Mouse (Mus musculus): ENCODE data around the gene Ffar4. TPM values are rescaled to one million over a fixed set of nuclear protein-coding genes. Genes with fewer than 3 reads are reported as not detected.

The Ffar4 gene
- polyA plus RNA-seq (2011; ENCODE audit: insufficient read depth, insufficient read length, low read depth, missing spikeins) = not detected in 2 replicates

- TF ChIP-seq EP300 (IDR thresholded peaks at IDR 0.05; ENCODE audit: insufficient read depth, low read depth, low read length) (no peak), CTCF (IDR thresholded peaks at IDR 0.05; ENCODE audit: low read depth, low read length) (no peak), POLR2A (IDR thresholded peaks at IDR 0.05; ENCODE audit: insufficient read depth, low read length) (no peak)
- Histone ChIP-seq H3K36me3 (ENCODE audit: control insufficient read depth, insufficient read depth, low read length, poor library complexity, severe bottlenecking) (no peaks in the 10 kb centered on the region), H3K27ac (ENCODE audit: insufficient read depth, low read length) (no peak within 1 kb of the TSS), H3K9ac (ENCODE audit: low read depth, poor library complexity, severe bottlenecking) (peak within 1 kb of the TSS; percentile 19; the same call in 1 of the 2 replicates), H3K9me3 (replicated peaks; ENCODE audit: control insufficient read depth, insufficient read depth, low read length, poor library complexity, severe bottlenecking) (no peaks in the 10 kb centered on the region), H3K4me1 (ENCODE audit: control insufficient read depth, insufficient read depth, low read length) (peaks cover 3% of the 10 kb centered on the region), H3K27me3 (ENCODE audit: control insufficient read depth, insufficient read depth, low read length, poor library complexity, severe bottlenecking) (peaks cover 7% of the 10 kb centered on the region), H3K4me3 (ENCODE audit: low read depth, low read length) (peak within 1 kb of the TSS; percentile 47)
Observed at GRCm38 (mm10) chr19:38096858-38097758, at the start of gene Ffar4. Gene Ffar4 (plus strand): TSS chr19:38097071.

DNA sequence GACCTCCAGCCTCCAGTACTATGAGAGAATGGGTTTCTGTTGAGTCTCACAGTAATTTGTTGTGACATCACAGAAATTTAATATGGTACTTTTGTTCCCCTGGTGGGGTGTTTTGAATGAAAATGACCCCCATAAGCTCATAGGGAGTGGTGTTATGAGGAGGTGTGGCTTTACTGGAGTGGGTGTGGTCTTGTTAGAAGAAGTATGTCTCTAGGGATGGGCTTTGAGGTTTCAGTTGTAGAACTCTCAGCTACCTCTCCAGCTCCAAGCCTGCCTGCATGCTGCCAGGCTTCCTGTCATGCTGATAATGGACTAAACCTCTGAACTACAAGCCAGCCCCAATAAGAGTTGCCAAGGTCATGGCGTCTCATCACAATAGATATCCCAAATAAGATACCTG, 47.2 kb upstream of the Ffar4 start:
- Histone ChIP-seq H3K4me1 (ENCODE audit: control insufficient read depth, insufficient read depth, low read length) (no peaks in the 10 kb centered on the region), H3K27ac (ENCODE audit: insufficient read depth, low read length) (no peak overlapping the region), H3K27me3 (ENCODE audit: control insufficient read depth, insufficient read depth, low read length, poor library complexity, severe bottlenecking) (no peaks in the 10 kb centered on the region), H3K9ac (ENCODE audit: low read depth, poor library complexity, severe bottlenecking) (no peak overlapping the region), H3K36me3 (ENCODE audit: control insufficient read depth, insufficient read depth, low read length, poor library complexity, severe bottlenecking) (no peaks in the 10 kb centered on the region), H3K9me3 (replicated peaks; ENCODE audit: control insufficient read depth, insufficient read depth, low read length, poor library complexity, severe bottlenecking) (no peaks in the 10 kb centered on the region; the same call in 1 of the 2 replicates), H3K4me3 (ENCODE audit: low read depth, low read length) (no peak overlapping the region)
- no peak for TF ChIP-seq POLR2A (IDR thresholded peaks at IDR 0.05; ENCODE audit: insufficient read depth, low read length)
- TF ChIP-seq CTCF (IDR thresholded peaks at IDR 0.05; ENCODE audit: low read depth, low read length) = no peak
- TF ChIP-seq EP300 (IDR thresholded peaks at IDR 0.05; ENCODE audit: insufficient read depth, low read depth, low read length) = no peak

GRCm38 (mm10) chr19:38053227-38054041, 43.4 kb upstream of the Ffar4 start:
- Histone ChIP-seq H3K4me1 (ENCODE audit: control insufficient read depth, insufficient read depth, low read length) (no peaks in the 10 kb centered on the region), H3K36me3 (ENCODE audit: control insufficient read depth, insufficient read depth, low read length, poor library complexity, severe bottlenecking) (peaks cover 15% of the 10 kb centered on the region), H3K27ac (ENCODE audit: insufficient read depth, low read length) (no peak overlapping the region), H3K27me3 (ENCODE audit: control insufficient read depth, insufficient read depth, low read length, poor library complexity, severe bottlenecking) (no peaks in the 10 kb centered on the region), H3K9me3 (replicated peaks; ENCODE audit: control insufficient read depth, insufficient read depth, low read length, poor library complexity, severe bottlenecking) (no peaks in the 10 kb centered on the region), H3K4me3 (ENCODE audit: low read depth, low read length) (no peak overlapping the region), H3K9ac (ENCODE audit: low read depth, poor library complexity, severe bottlenecking) (peak overlapping the region; percentile 2; the same call in 1 of the 2 replicates)
- no peak for TF ChIP-seq EP300 (IDR thresholded peaks at IDR 0.05; ENCODE audit: insufficient read depth, low read depth, low read length)
- peak; percentile 17 for TF ChIP-seq CTCF (IDR thresholded peaks at IDR 0.05; ENCODE audit: low read depth, low read length)
- no peak for TF ChIP-seq POLR2A (IDR thresholded peaks at IDR 0.05; ENCODE audit: insufficient read depth, low read length)

- Histone ChIP-seq H3K27ac (ENCODE audit: insufficient read depth, low read length) (no peak overlapping the region), H3K4me3 (ENCODE audit: low read depth, low read length) (peak overlapping the region; percentile 85), H3K36me3 (ENCODE audit: control insufficient read depth, insufficient read depth, low read length, poor library complexity, severe bottlenecking) (peaks cover 22% of the 10 kb centered on the region), H3K4me1 (ENCODE audit: control insufficient read depth, insufficient read depth, low read length) (no peaks in the 10 kb centered on the region), H3K9me3 (replicated peaks; ENCODE audit: control insufficient read depth, insufficient read depth, low read length, poor library complexity, severe bottlenecking) (no peaks in the 10 kb centered on the region), H3K9ac (ENCODE audit: low read depth, poor library complexity, severe bottlenecking) (peak overlapping the region; percentile 2; the same call in 1 of the 2 replicates), H3K27me3 (ENCODE audit: control insufficient read depth, insufficient read depth, low read length, poor library complexity, severe bottlenecking) (no peaks in the 10 kb centered on the region)
- no peak for TF ChIP-seq EP300 (IDR thresholded peaks at IDR 0.05; ENCODE audit: insufficient read depth, low read depth, low read length)
- TF ChIP-seq CTCF (IDR thresholded peaks at IDR 0.05; ENCODE audit: low read depth, low read length) = no peak
- TF ChIP-seq POLR2A (IDR thresholded peaks at IDR 0.05; ENCODE audit: insufficient read depth, low read length) = no peak
Observed at GRCm38 (mm10) chr19:38054149-38054719, 42.6 kb upstream of the Ffar4 start.

DNA sequence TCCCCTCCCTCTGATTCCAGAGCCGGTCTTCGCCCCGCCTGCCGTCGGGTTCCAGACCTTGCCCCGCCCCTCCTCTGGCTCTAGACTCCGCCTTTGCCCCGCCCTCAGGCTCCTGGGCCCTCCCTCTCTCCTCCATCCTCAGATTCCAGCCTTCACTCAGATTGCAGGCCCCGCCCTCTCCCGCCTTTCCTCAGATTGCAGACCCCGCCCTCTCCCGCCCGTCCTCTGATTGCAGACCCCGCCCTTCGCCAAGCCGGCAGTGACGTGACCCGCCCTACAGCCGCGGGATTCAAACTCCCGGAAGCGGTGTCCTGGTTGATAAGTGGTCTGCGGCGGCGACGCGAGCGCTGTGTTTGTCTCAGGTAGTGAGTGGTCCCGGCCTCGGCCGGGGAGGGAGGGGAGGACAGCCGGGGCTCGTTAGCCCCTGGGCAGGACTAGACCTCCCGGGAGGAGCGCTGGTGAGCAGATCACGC, 42.1 kb upstream of the Ffar4 start, which contains the start of gene Cep55:
Gene Cep55, plus strand, starts transcription at position 292 of the 473 bp plus-strand sequence.
- no peaks in the 10 kb centered on the region for H3K9me3 ChIP-seq (replicated peaks; ENCODE audit: control insufficient read depth, insufficient read depth, low read length, poor library complexity, severe bottlenecking)
- H3K27me3 ChIP-seq (ENCODE audit: control insufficient read depth, insufficient read depth, low read length, poor library complexity, severe bottlenecking) = no peaks in the 10 kb centered on the region
- peak within 1 kb of the TSS; percentile 86 for H3K4me3 ChIP-seq (ENCODE audit: low read depth, low read length)
- peaks cover 27% of the 10 kb centered on the region for H3K36me3 ChIP-seq (ENCODE audit: control insufficient read depth, insufficient read depth, low read length, poor library complexity, severe bottlenecking)
- H3K27ac ChIP-seq (ENCODE audit: insufficient read depth, low read length) = peak within 1 kb of the TSS; percentile 71
- H3K4me1 ChIP-seq (ENCODE audit: control insufficient read depth, insufficient read depth, low read length) = no peaks in the 10 kb centered on the region
- TF ChIP-seq CTCF (IDR thresholded peaks at IDR 0.05; ENCODE audit: low read depth, low read length) (no peak), POLR2A (IDR thresholded peaks at IDR 0.05; ENCODE audit: insufficient read depth, low read length) (peak; percentile 69), EP300 (IDR thresholded peaks at IDR 0.05; ENCODE audit: insufficient read depth, low read depth, low read length) (0 out of 2 replicates have a peak, but pooled peaks have one; percentile 17)
- H3K9ac ChIP-seq (ENCODE audit: low read depth, poor library complexity, severe bottlenecking) = peak within 1 kb of the TSS; percentile 88
